Mouse (Mus musculus) stomach, postnatal 0 days (tissue): ENCODE data around the gene Jrkl. TPM values are rescaled to one million over a fixed set of nuclear protein-coding genes. Genes with fewer than 3 reads are reported as not detected.

ENCODE experiments used
- ATAC-seq: fragments of 200-750 bp; cut with Nextera tagmentation; 2 replicates; pipeline ENCODE4 v1.8.0; 2017; ENCODE audit not compliant: low FRiP score, low TSS enrichment
- DNase-seq: peaks from one replicate; pipeline ENCODE4 v3.0.0-alpha.2; 2016; ENCODE audit warnings: low spot score
- H3K27ac ChIP-seq: fragments of 300-500 bp; sonication (generic); replicated peaks from 2 replicates; pipeline ENCODE4 v1.5.1; 2014; ENCODE audit warnings: mild to moderate bottlenecking, control low read depth
- H3K27me3 ChIP-seq: fragments of 300-500 bp; sonication (generic); 2 replicates; pipeline ENCODE4 v1.6.1; 2014; ENCODE audit warnings: low read length; ENCODE audit not compliant: control insufficient read depth, insufficient read depth
- H3K36me3 ChIP-seq: fragments of 300-500 bp; sonication (generic); 2 replicates; pipeline ENCODE4 v1.6.1; 2014; ENCODE audit warnings: low read length, mixed read lengths; ENCODE audit not compliant: control insufficient read depth, insufficient read depth
- H3K4me1 ChIP-seq: fragments of 300-500 bp; sonication (generic); replicated peaks from 2 replicates; pipeline ENCODE4 v1.6.1; 2014; ENCODE audit warnings: antibody characterized with exemption; ENCODE audit not compliant: control insufficient read depth, insufficient read depth
- H3K4me2 ChIP-seq: fragments of 300-500 bp; sonication (generic); replicated peaks from 2 replicates; pipeline ENCODE4 v1.6.1; 2014; ENCODE audit warnings: low read depth, mild to moderate bottlenecking, control low read depth, moderate library complexity
- H3K4me3 ChIP-seq: fragments of 300-500 bp; sonication (generic); 2 replicates; pipeline ENCODE4 v1.5.1; 2014; ENCODE audit warnings: low read depth, low read length, control low read depth
- H3K9ac ChIP-seq: fragments of 300-500 bp; sonication (generic); 2 replicates; pipeline ENCODE4 v1.6.1; 2014; ENCODE audit warnings: mild to moderate bottlenecking, low read length, control low read depth, mixed read lengths
- H3K9me3 ChIP-seq: fragments of 300-500 bp; sonication (generic); 2 replicates; pipeline ENCODE4 v1.6.1; 2016; ENCODE audit warnings: low read length; ENCODE audit not compliant: control insufficient read depth
- CTCF ChIP-seq: IDR thresholded peaks from 2 replicates; pipeline ENCODE4 v1.5.1; 2016; ENCODE audit warnings: antibody characterized with exemption, low read depth, mild to moderate bottlenecking, moderate library complexity
- EP300 ChIP-seq: optimal IDR thresholded peaks from 2 replicates; pipeline ENCODE3; 2016; ENCODE audit warnings: antibody characterized with exemption
- WGBS: fragments of 180-500 bp; shearing (Covaris S2); extraction: QIAGEN DNeasy Blood & Tissue Kit; methylation state at CpG from one replicate; pipeline ENCODE4 v1.1.7; 2014; 5-methylcytosine and 5-hydroxymethylcytosine counted together
- polyA plus RNA-seq: library from polyadenylated mRNA; unstranded; fragments of >200 nt; fragmentation: Nextera tagmentation; extraction: Ambion mirVana; gene quantifications from 2 replicates; pipeline ENCODE4 v1.2.1, GENCODE M21; 2015

Jrkl gene
- 6.5 and 7.2 TPM in 2 replicates for polyA plus RNA-seq

GRCm38 (mm10) chr9:13245481-13245880, at the start of gene Jrkl:
Gene Jrkl, minus strand, starts transcription at chr9:13245829.
- DNase-seq (peak; percentile 41), ATAC-seq (no peak; the same call in 1 of the 2 replicates)
- Histone ChIP-seq H3K9ac (peak within 1 kb of the TSS; percentile 38), H3K27me3 (no peaks in the 10 kb centered on the region), H3K36me3 (no peaks in the 10 kb centered on the region), H3K27ac (peak within 1 kb of the TSS; percentile 86), H3K4me3 (peak within 1 kb of the TSS; percentile 49), H3K9me3 (no peaks in the 10 kb centered on the region), H3K4me2 (peak within 1 kb of the TSS; percentile 48), H3K4me1 (no peaks in the 10 kb centered on the region)
- WGBS: 5% methylated on average over 10 of the region's 10 CpGs
- TF ChIP-seq CTCF: no peak
- no peak for TF ChIP-seq EP300

- no peak overlapping the region for H3K4me2 ChIP-seq
- no peak for TF ChIP-seq EP300
- no peak for TF ChIP-seq CTCF
- no peaks in the 10 kb centered on the region for H3K4me1 ChIP-seq
- ATAC-seq (no peak), DNase-seq (no peak)
- no peaks in the 10 kb centered on the region for H3K27me3 ChIP-seq
- H3K4me3 ChIP-seq: no peak overlapping the region
- no peak overlapping the region for H3K9ac ChIP-seq
- no peaks in the 10 kb centered on the region for H3K36me3 ChIP-seq
- H3K9me3 ChIP-seq: no peaks in the 10 kb centered on the region
- no peak overlapping the region for H3K27ac ChIP-seq
- 50% methylated on average over 2 of the region's 2 CpGs for WGBS
Observed at GRCm38 (mm10) chr9:13287482-13287881, 41.9 kb upstream of the Jrkl start.

- Histone ChIP-seq H3K27me3 (no peaks in the 10 kb centered on the region), H3K9me3 (no peaks in the 10 kb centered on the region), H3K4me1 (no peaks in the 10 kb centered on the region), H3K4me3 (no peak overlapping the region), H3K27ac (no peak overlapping the region), H3K36me3 (no peaks in the 10 kb centered on the region), H3K4me2 (no peak overlapping the region), H3K9ac (no peak overlapping the region)
- TF ChIP-seq CTCF: no peak
- no peak for TF ChIP-seq EP300
- ATAC-seq (no peak), DNase-seq (no peak)
- WGBS: 93% methylated on average over 1 of the region's 1 CpGs
Observed at GRCm38 (mm10) chr9:13273219-13273618, 27.6 kb upstream of the Jrkl start.

- no peak overlapping the region for H3K4me2 ChIP-seq
- no peak overlapping the region for H3K4me3 ChIP-seq
- DNase-seq: no peak
- no peak overlapping the region for H3K9ac ChIP-seq
- no peaks in the 10 kb centered on the region for H3K36me3 ChIP-seq
- no peaks in the 10 kb centered on the region for H3K27me3 ChIP-seq
- WGBS: 72% methylated on average over 3 of the region's 3 CpGs
- H3K4me1 ChIP-seq: no peaks in the 10 kb centered on the region
- H3K9me3 ChIP-seq: no peaks in the 10 kb centered on the region
- ATAC-seq: no peak
- H3K27ac ChIP-seq: no peak overlapping the region
- no peak for TF ChIP-seq CTCF
- no peak for TF ChIP-seq EP300
Observed at GRCm38 (mm10) chr9:13260980-13261379, 15.4 kb upstream of the Jrkl start.

DNA sequence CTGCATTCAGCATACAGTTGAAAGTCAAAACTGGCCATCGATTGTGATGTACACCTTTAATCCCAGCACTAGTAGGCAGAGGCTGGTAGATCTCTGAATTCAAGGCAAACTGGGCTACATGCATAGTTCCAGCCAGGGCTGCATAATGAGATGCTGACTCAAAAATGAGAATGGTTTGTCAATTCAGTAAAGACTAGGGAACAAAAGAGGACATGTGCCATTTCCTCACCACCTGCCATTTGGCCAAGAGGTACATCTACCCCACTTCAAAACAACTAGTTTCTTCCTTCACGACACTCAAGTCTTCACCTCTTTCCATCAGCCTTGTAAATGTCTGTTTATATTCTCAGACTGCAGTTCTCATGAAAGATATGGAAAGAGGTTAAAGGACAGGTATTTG, 12.5 kb upstream of the Jrkl start:
- ATAC-seq (no peak), DNase-seq (no peak)
- Histone ChIP-seq H3K27ac (no peak overlapping the region), H3K9ac (no peak overlapping the region), H3K4me2 (no peak overlapping the region), H3K27me3 (no peaks in the 10 kb centered on the region), H3K36me3 (no peaks in the 10 kb centered on the region), H3K9me3 (no peaks in the 10 kb centered on the region), H3K4me3 (no peak overlapping the region), H3K4me1 (no peaks in the 10 kb centered on the region)
- TF ChIP-seq CTCF (no peak), EP300 (no peak)
- 84% methylated on average over 2 of the region's 2 CpGs for WGBS

DNA sequence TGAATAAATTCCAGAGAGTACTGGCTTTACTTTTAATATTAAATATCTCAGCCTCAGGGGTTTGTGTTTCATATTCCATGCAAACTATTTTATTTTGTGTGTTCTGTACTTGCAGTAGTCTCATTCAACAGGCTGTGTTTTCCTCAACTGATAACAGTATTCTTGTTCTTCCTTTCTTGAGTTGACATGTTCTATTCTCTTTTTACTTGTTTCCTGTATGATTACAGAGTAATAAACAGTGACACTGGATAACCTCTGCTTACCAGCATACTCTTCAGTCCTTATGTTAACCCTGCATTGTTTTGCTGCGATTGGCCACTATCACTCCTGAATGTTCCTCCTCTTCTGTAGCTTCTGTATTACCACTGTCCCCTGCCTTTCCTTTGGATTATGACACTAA, 11.1 kb upstream of the Jrkl start:
- ATAC-seq (no peak), DNase-seq (no peak)
- no peak overlapping the region for H3K4me2 ChIP-seq
- H3K36me3 ChIP-seq: no peaks in the 10 kb centered on the region
- no peak for TF ChIP-seq EP300
- no peak for TF ChIP-seq CTCF
- H3K27me3 ChIP-seq: no peaks in the 10 kb centered on the region
- no peak overlapping the region for H3K9ac ChIP-seq
- WGBS: 100% methylated on average over 1 of the region's 1 CpGs
- no peak overlapping the region for H3K4me3 ChIP-seq
- H3K9me3 ChIP-seq: no peaks in the 10 kb centered on the region
- H3K27ac ChIP-seq: no peak overlapping the region
- H3K4me1 ChIP-seq: no peaks in the 10 kb centered on the region
